Mouse (Mus musculus): Measurements from ENCODE around the gene Irak2. TPM values are rescaled to one million over a fixed set of nuclear protein-coding genes. Genes with fewer than 3 reads are reported as not detected.

Irak2 gene
- total RNA-seq (2017) = 20.7 and 30.8 TPM in 2 replicates

- ATAC-seq (replicated peaks in 1 of 2; ENCODE audit: insufficient read depth in 1 of 2, low FRiP score in 2 of 2, low TSS enrichment in 1 of 2, low read depth in 1 of 2, poor library complexity in 2 of 2, severe bottlenecking in 2 of 2) = peak; percentile 99
Measured at GRCm38 (mm10) chr6:113638302-113639040, at the start of gene Irak2. Gene Irak2 (plus strand): TSS chr6:113638467.

- ATAC-seq (replicated peaks in 1 of 2; ENCODE audit: insufficient read depth in 1 of 2, low FRiP score in 2 of 2, low TSS enrichment in 1 of 2, low read depth in 1 of 2, poor library complexity in 2 of 2, severe bottlenecking in 2 of 2) = no peak
Measured at GRCm38 (mm10) chr6:113592637-113593036, 45.6 kb upstream of the Irak2 start.

- no peak for ATAC-seq (replicated peaks in 1 of 2; ENCODE audit: insufficient read depth in 1 of 2, low FRiP score in 2 of 2, low TSS enrichment in 1 of 2, low read depth in 1 of 2, poor library complexity in 2 of 2, severe bottlenecking in 2 of 2)
Measured at GRCm38 (mm10) chr6:113597945-113598344, 40.3 kb upstream of the Irak2 start.

GRCm38 (mm10) chr6:113599833-113600232, 38.4 kb upstream of the Irak2 start:
- ATAC-seq (replicated peaks in 1 of 2; ENCODE audit: insufficient read depth in 1 of 2, low FRiP score in 2 of 2, low TSS enrichment in 1 of 2, low read depth in 1 of 2, poor library complexity in 2 of 2, severe bottlenecking in 2 of 2) = no peak

- no peak for ATAC-seq (replicated peaks in 1 of 2; ENCODE audit: insufficient read depth in 1 of 2, low FRiP score in 2 of 2, low TSS enrichment in 1 of 2, low read depth in 1 of 2, poor library complexity in 2 of 2, severe bottlenecking in 2 of 2)
Measured at GRCm38 (mm10) chr6:113600543-113601139, 37.6 kb upstream of the Irak2 start, which contains the start of gene Fancd2os. Gene Fancd2os (minus strand): TSS chr6:113600715.

GRCm38 (mm10) chr6:113602821-113603220, 35.4 kb upstream of the Irak2 start:
- ATAC-seq (replicated peaks in 1 of 2; ENCODE audit: insufficient read depth in 1 of 2, low FRiP score in 2 of 2, low TSS enrichment in 1 of 2, low read depth in 1 of 2, poor library complexity in 2 of 2, severe bottlenecking in 2 of 2) = no peak

GRCm38 (mm10) chr6:113603993-113604392, 34.3 kb upstream of the Irak2 start:
- no peak for ATAC-seq (replicated peaks in 1 of 2; ENCODE audit: insufficient read depth in 1 of 2, low FRiP score in 2 of 2, low TSS enrichment in 1 of 2, low read depth in 1 of 2, poor library complexity in 2 of 2, severe bottlenecking in 2 of 2)

- ATAC-seq (replicated peaks in 1 of 2; ENCODE audit: insufficient read depth in 1 of 2, low FRiP score in 2 of 2, low TSS enrichment in 1 of 2, low read depth in 1 of 2, poor library complexity in 2 of 2, severe bottlenecking in 2 of 2) = peak; percentile 70 to 76
Measured at GRCm38 (mm10) chr6:113604432-113605223, 33.6 kb upstream of the Irak2 start, which contains the start of gene Brk1. Gene Brk1 (plus strand): TSS chr6:113604772.

- ATAC-seq (replicated peaks in 1 of 2; ENCODE audit: insufficient read depth in 1 of 2, low FRiP score in 2 of 2, low TSS enrichment in 1 of 2, low read depth in 1 of 2, poor library complexity in 2 of 2, severe bottlenecking in 2 of 2) = no peak; a peak in 1 of 4 replicates
Measured at GRCm38 (mm10) chr6:113605224-113605545, 33.1 kb upstream of the Irak2 start.

GRCm38 (mm10) chr6:113608871-113609270, 29.4 kb upstream of the Irak2 start:
- no peak for ATAC-seq (replicated peaks in 1 of 2; ENCODE audit: insufficient read depth in 1 of 2, low FRiP score in 2 of 2, low TSS enrichment in 1 of 2, low read depth in 1 of 2, poor library complexity in 2 of 2, severe bottlenecking in 2 of 2)

GRCm38 (mm10) chr6:113609293-113609692, 29.0 kb upstream of the Irak2 start:
- ATAC-seq (replicated peaks in 1 of 2; ENCODE audit: insufficient read depth in 1 of 2, low FRiP score in 2 of 2, low TSS enrichment in 1 of 2, low read depth in 1 of 2, poor library complexity in 2 of 2, severe bottlenecking in 2 of 2) = no peak

- ATAC-seq (replicated peaks in 1 of 2; ENCODE audit: insufficient read depth in 1 of 2, low FRiP score in 2 of 2, low TSS enrichment in 1 of 2, low read depth in 1 of 2, poor library complexity in 2 of 2, severe bottlenecking in 2 of 2) = no peak
Measured at GRCm38 (mm10) chr6:113612258-113612969, 25.9 kb upstream of the Irak2 start.

GRCm38 (mm10) chr6:113614152-113614551, 24.1 kb upstream of the Irak2 start:
- ATAC-seq (replicated peaks in 1 of 2; ENCODE audit: insufficient read depth in 1 of 2, low FRiP score in 2 of 2, low TSS enrichment in 1 of 2, low read depth in 1 of 2, poor library complexity in 2 of 2, severe bottlenecking in 2 of 2) = no peak

GRCm38 (mm10) chr6:113614997-113615396, 23.3 kb upstream of the Irak2 start:
- no peak for ATAC-seq (replicated peaks in 1 of 2; ENCODE audit: insufficient read depth in 1 of 2, low FRiP score in 2 of 2, low TSS enrichment in 1 of 2, low read depth in 1 of 2, poor library complexity in 2 of 2, severe bottlenecking in 2 of 2)

GRCm38 (mm10) chr6:113615489-113615888, 22.8 kb upstream of the Irak2 start:
- no peak for ATAC-seq (replicated peaks in 1 of 2; ENCODE audit: insufficient read depth in 1 of 2, low FRiP score in 2 of 2, low TSS enrichment in 1 of 2, low read depth in 1 of 2, poor library complexity in 2 of 2, severe bottlenecking in 2 of 2)

- ATAC-seq (replicated peaks in 1 of 2; ENCODE audit: insufficient read depth in 1 of 2, low FRiP score in 2 of 2, low TSS enrichment in 1 of 2, low read depth in 1 of 2, poor library complexity in 2 of 2, severe bottlenecking in 2 of 2) = no peak
Measured at GRCm38 (mm10) chr6:113623386-113623785, 14.9 kb upstream of the Irak2 start.

GRCm38 (mm10) chr6:113623941-113624751, 14.1 kb upstream of the Irak2 start, which contains the start of gene Vhl:
Gene Vhl (plus strand): TSS chr6:113623959.
- peak; percentile 50 to 77 for ATAC-seq (replicated peaks in 1 of 2; ENCODE audit: insufficient read depth in 1 of 2, low FRiP score in 2 of 2, low TSS enrichment in 1 of 2, low read depth in 1 of 2, poor library complexity in 2 of 2, severe bottlenecking in 2 of 2)

Measured in hematopoietic stem cell, adult 5-6 weeks (primary cell).